In the genomic region with DNA sequence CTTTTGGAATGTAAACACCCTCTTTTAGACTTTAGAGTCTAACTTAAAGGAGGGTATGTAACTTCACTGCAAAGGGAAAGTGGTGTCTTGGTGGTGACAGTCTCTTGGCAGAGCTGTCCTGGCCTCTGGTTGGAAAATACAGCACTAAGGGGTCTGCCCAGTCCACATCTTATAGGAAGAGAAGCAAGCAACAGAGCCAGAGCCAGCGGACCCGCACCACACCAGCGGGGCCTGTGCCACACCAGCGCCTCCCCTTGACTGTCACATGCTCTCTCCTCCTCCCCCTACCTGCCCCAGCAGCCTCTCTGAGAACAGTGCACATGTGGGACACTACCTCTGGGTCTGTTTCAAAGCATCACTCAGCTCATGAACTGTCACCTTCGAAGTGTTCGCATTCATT, we compare ENCODE assay signal across 30 mouse cellular contexts. TPM values are rescaled to one million over a fixed set of nuclear protein-coding genes. Genes with fewer than 3 reads are reported as not detected.
DNase-seq lines count a peak whose midpoint lies in the region; ATAC-seq lines count a peak whose summit lies in the region.
"Had no signal": no experiment of that assay in that cellular context is flagged by ENCODE, and none has a peak within 500 bp of the region (broad histone marks: within the 10 kb centered on the region; RNA-seq: fewer than 3 reads in every experiment).

No protein-coding gene starts in this region.

- H3K4me3 ChIP-seq in heart, embryonic 12.5 days = no peak overlapping the region
- H3K4me3 ChIP-seq in midbrain, embryonic 11.5 days (ENCODE audit: low read depth, low read length) = no peak overlapping the region
- no peak overlapping the region for H3K4me3 ChIP-seq in midbrain, embryonic 14.5 days (replicated peaks; ENCODE audit: low read depth, low read length)
- no peak overlapping the region for H3K4me3 ChIP-seq in embryonic facial prominence, embryonic 14.5 days (ENCODE audit: low read depth, low read length)
- no peak overlapping the region for H3K4me3 ChIP-seq in forebrain, embryonic 14.5 days (ENCODE audit: low read depth, low read length)
- H3K4me3 ChIP-seq: embryonic facial prominence, embryonic 13.5 days; heart, adult 2 months; left cerebral cortex, adult 2 months; limb, embryonic 15.5 days; lung, embryonic 15.5 days had no signal

- WGBS in heart, embryonic 12.5 days = 72% methylated on average over 6 of the region's 6 CpGs
- WGBS in midbrain, embryonic 11.5 days = 74% methylated on average over 6 of the region's 6 CpGs
- WGBS in midbrain, embryonic 14.5 days = 61% methylated on average over 6 of the region's 6 CpGs
- WGBS in embryonic facial prominence, embryonic 14.5 days = 64% methylated on average over 6 of the region's 6 CpGs
- 47% methylated on average over 6 of the region's 6 CpGs for WGBS in forebrain, embryonic 14.5 days

- H3K9ac ChIP-seq in heart, embryonic 12.5 days = no peak overlapping the region
- no peak overlapping the region for H3K9ac ChIP-seq in midbrain, embryonic 11.5 days (ENCODE audit: low read length)
- H3K9ac ChIP-seq in midbrain, embryonic 14.5 days (replicated peaks; ENCODE audit: low read length) = no peak overlapping the region
- no peak overlapping the region for H3K9ac ChIP-seq in embryonic facial prominence, embryonic 14.5 days (ENCODE audit: low read depth, low read length)
- H3K9ac ChIP-seq in forebrain, embryonic 14.5 days (ENCODE audit: low read length) = no peak overlapping the region
- H3K9ac ChIP-seq: embryonic facial prominence, embryonic 13.5 days; limb, embryonic 15.5 days; liver, embryonic 14.5 days; lung, embryonic 15.5 days had no signal

- no peak overlapping the region for H3K27ac ChIP-seq in heart, embryonic 12.5 days (ENCODE audit: poor library complexity, severe bottlenecking)
- H3K27ac ChIP-seq in midbrain, embryonic 11.5 days (ENCODE audit: low read depth, low read length) = no peak overlapping the region
- no peak overlapping the region for H3K27ac ChIP-seq in midbrain, embryonic 14.5 days (replicated peaks; ENCODE audit: low read depth, low read length)
- H3K27ac ChIP-seq in embryonic facial prominence, embryonic 14.5 days (replicated peaks; ENCODE audit: low read depth, low read length) = no peak overlapping the region
- H3K27ac ChIP-seq in forebrain, embryonic 14.5 days (ENCODE audit: low read depth, low read length) = no peak overlapping the region
- H3K27ac ChIP-seq: heart, adult 2 months; kidney, postnatal 0 days; left cerebral cortex, adult 2 months; limb, embryonic 15.5 days; liver, embryonic 14.5 days; lung, embryonic 15.5 days had no signal

- H3K4me1 ChIP-seq in heart, embryonic 12.5 days (replicated peaks) = peaks cover 11% of the 10 kb centered on the region; the same call in 1 of the 2 replicates
- H3K4me1 ChIP-seq in midbrain, embryonic 11.5 days (ENCODE audit: control insufficient read depth, insufficient read depth, low read length) = peaks cover 5% of the 10 kb centered on the region
- peaks cover 9% of the 10 kb centered on the region; the same call in 1 of the 2 replicates for H3K4me1 ChIP-seq in midbrain, embryonic 14.5 days (ENCODE audit: control insufficient read depth, insufficient read depth, low read length)
- peaks cover 11% of the 10 kb centered on the region for H3K4me1 ChIP-seq in embryonic facial prominence, embryonic 14.5 days (ENCODE audit: control insufficient read depth, insufficient read depth, low read length)
- peaks cover 12% of the 10 kb centered on the region; the same call in 1 of the 2 replicates for H3K4me1 ChIP-seq in forebrain, embryonic 14.5 days (ENCODE audit: control insufficient read depth, insufficient read depth, low read length)

- H3K4me2 ChIP-seq in heart, embryonic 12.5 days = no peak overlapping the region
- no peak overlapping the region for H3K4me2 ChIP-seq in midbrain, embryonic 11.5 days
- H3K4me2 ChIP-seq in midbrain, embryonic 14.5 days (ENCODE audit: low read length) = no peak overlapping the region; the same call in 1 of the 2 replicates
- no peak overlapping the region for H3K4me2 ChIP-seq in embryonic facial prominence, embryonic 14.5 days (ENCODE audit: low read depth, low read length)
- no peak overlapping the region for H3K4me2 ChIP-seq in forebrain, embryonic 14.5 days (ENCODE audit: low read length)
- H3K4me2 ChIP-seq: limb, embryonic 15.5 days; lung, embryonic 15.5 days had no signal

- no peaks in the 10 kb centered on the region for H3K9me3 ChIP-seq in heart, embryonic 12.5 days (replicated peaks)
- no peaks in the 10 kb centered on the region for H3K9me3 ChIP-seq in midbrain, embryonic 11.5 days (ENCODE audit: control insufficient read depth, low read length)
- no peaks in the 10 kb centered on the region for H3K9me3 ChIP-seq in midbrain, embryonic 14.5 days (ENCODE audit: control insufficient read depth, low read length)
- H3K9me3 ChIP-seq in embryonic facial prominence, embryonic 14.5 days (ENCODE audit: control insufficient read depth, low read length) = no peaks in the 10 kb centered on the region
- no peaks in the 10 kb centered on the region for H3K9me3 ChIP-seq in forebrain, embryonic 14.5 days (replicated peaks; ENCODE audit: control insufficient read depth, low read length)
- H3K9me3 ChIP-seq: embryonic facial prominence, embryonic 13.5 days; G1E; limb, embryonic 15.5 days; lung, embryonic 15.5 days had no signal

- DNase-seq in heart, adult 18-20 months = no peak
- DNase-seq in midbrain, embryonic 11.5 days (ENCODE audit: low spot score, missing footprints) = peak; percentile 79
- DNase-seq in midbrain, embryonic 14.5 days = no peak
- DNase-seq in embryonic facial prominence, embryonic 14.5 days (ENCODE audit: low spot score) = no peak
- no peak for DNase-seq in forebrain, embryonic 14.5 days (ENCODE audit: low spot score)
- DNase-seq in left cerebral cortex, postnatal 14 days (ENCODE audit: low spot score in 2 of 2) = no peak
- DNase-seq: cerebellum, adult 11 months; gastrocnemius, postnatal 25 days; heart, adult 2 months; lung, postnatal 4 days; right cerebral cortex, adult 18-20 months; thymus, adult 18-20 months; thymus, postnatal 36 days had no signal

- intact Hi-C loops in left cerebral cortex, postnatal 14 days (cut with DNase I) = loop anchor here (10.0 kb wide), 1 partner anchor 1805 kb away; no protein-coding TSS in a partner anchor

- H3K27me3 ChIP-seq in heart, embryonic 12.5 days (replicated peaks) = peaks cover 20% of the 10 kb centered on the region
- peaks cover 19% of the 10 kb centered on the region; the same call in 1 of the 2 replicates for H3K27me3 ChIP-seq in midbrain, embryonic 11.5 days (ENCODE audit: control insufficient read depth, insufficient read depth, low read length)
- H3K27me3 ChIP-seq in midbrain, embryonic 14.5 days (ENCODE audit: control insufficient read depth, insufficient read depth, low read length) = peaks cover 26% of the 10 kb centered on the region
- no peaks in the 10 kb centered on the region for H3K27me3 ChIP-seq in embryonic facial prominence, embryonic 14.5 days (replicated peaks; ENCODE audit: control insufficient read depth, insufficient read depth, low read length)
- H3K27me3 ChIP-seq in forebrain, embryonic 14.5 days (replicated peaks; ENCODE audit: control insufficient read depth, insufficient read depth, low read length) = no peaks in the 10 kb centered on the region
- H3K27me3 ChIP-seq: lung, embryonic 15.5 days; Patski had no signal

- peak; percentile 39; the same call in 1 of the 2 replicates for ATAC-seq in heart, embryonic 12.5 days (ENCODE audit: insufficient number of reproducible peaks, low FRiP score)
- ATAC-seq in midbrain, embryonic 11.5 days (ENCODE audit: low FRiP score) = peak; percentile 42; the same call in 1 of the 2 replicates
- no peak for ATAC-seq in midbrain, embryonic 14.5 days (ENCODE audit: low FRiP score, low TSS enrichment)
- ATAC-seq in embryonic facial prominence, embryonic 14.5 days (ENCODE audit: low read depth) = 0 out of 2 replicates have a peak, but pooled peaks have one; percentile 5
- peak; percentile 58 for ATAC-seq in forebrain, embryonic 14.5 days
- no peak for ATAC-seq in inflammation-experienced regulatory T-cells, adult 6 months
- ATAC-seq: Patski had no signal

- no peaks in the 10 kb centered on the region for H3K36me3 ChIP-seq in heart, embryonic 12.5 days
- no peaks in the 10 kb centered on the region for H3K36me3 ChIP-seq in midbrain, embryonic 11.5 days (ENCODE audit: control insufficient read depth, insufficient read depth, low read length)
- no peaks in the 10 kb centered on the region for H3K36me3 ChIP-seq in midbrain, embryonic 14.5 days (ENCODE audit: control insufficient read depth, insufficient read depth, low read length)
- no peaks in the 10 kb centered on the region for H3K36me3 ChIP-seq in embryonic facial prominence, embryonic 14.5 days (ENCODE audit: control insufficient read depth, insufficient read depth, low read length)
- no peaks in the 10 kb centered on the region for H3K36me3 ChIP-seq in forebrain, embryonic 14.5 days (ENCODE audit: control insufficient read depth, insufficient read depth, low read length)
- H3K36me3 ChIP-seq: embryonic facial prominence, embryonic 13.5 days; G1E; limb, embryonic 15.5 days; lung, embryonic 15.5 days had no signal

RNA-seq across cellular contexts. Expression of a gene that starts 48.5 kb away (rescaled TPM):
- not detected in 2 replicates for polyA plus RNA-seq in heart, embryonic 12.5 days (2016; fragmentation: Nextera tagmentation; extraction: Ambion mirVana)
- total RNA-seq in heart, adult 18-20 months (2021) = not detected
- not detected in 2 replicates for polyA plus RNA-seq in midbrain, embryonic 11.5 days (2014; fragmentation: Nextera tagmentation; extraction: Ambion mirVana)
- polyA plus RNA-seq in midbrain, embryonic 14.5 days (2014; fragmentation: Nextera tagmentation; extraction: Ambion mirVana) = not detected in 2 replicates
- not detected in 2 replicates for polyA plus RNA-seq in embryonic facial prominence, embryonic 14.5 days (2014; fragmentation: Nextera tagmentation; extraction: Ambion mirVana)
- polyA plus RNA-seq in forebrain, embryonic 14.5 days (2014; fragmentation: Nextera tagmentation; extraction: Ambion mirVana) = not detected in 2 replicates
- total RNA-seq in left cerebral cortex, postnatal 14 days (2021) = not detected
- polyA plus RNA-seq in inflammation-experienced regulatory T-cells, adult 6 months (2017; shearing (Covaris generic)) = not detected
- total RNA-seq: adrenal gland, adult 2 months; gastrocnemius, postnatal 25 days; heart, adult 2 months; heart, postnatal 25 days; layer of hippocampus, postnatal 10 days; left cerebral cortex, adult 2 months; left cerebral cortex, postnatal 4 days; megakaryocyte-erythroid progenitor cell, adult 5-6 weeks had no signal
- polyA plus RNA-seq: adrenal gland, adult 2 months; embryonic facial prominence, embryonic 13.5 days; G1E; heart, adult 2 months; heart, embryonic 14.5 days; limb, embryonic 15.5 days; liver, embryonic 14.5 days; neural tube, embryonic 14.5 days; Patski had no signal

RNA-seq across cellular contexts. Expression of a gene that starts 57.4 kb away (rescaled TPM):
- polyA plus RNA-seq in heart, embryonic 12.5 days (2016; fragmentation: Nextera tagmentation; extraction: Ambion mirVana) = 2.7 and 2.8 TPM in 2 replicates
- total RNA-seq in heart, adult 18-20 months (2021) = 1 to 10 TPM; 2.2 to 2.9 TPM
- 0.48 and 0.53 TPM in 2 replicates for polyA plus RNA-seq in midbrain, embryonic 11.5 days (2014; fragmentation: Nextera tagmentation; extraction: Ambion mirVana)
- 5.0 and 6.7 TPM in 2 replicates for polyA plus RNA-seq in midbrain, embryonic 14.5 days (2014; fragmentation: Nextera tagmentation; extraction: Ambion mirVana)
- 3.9 and 4.1 TPM in 2 replicates for polyA plus RNA-seq in embryonic facial prominence, embryonic 14.5 days (2014; fragmentation: Nextera tagmentation; extraction: Ambion mirVana)
- 1.9 and 2.5 TPM in 2 replicates for polyA plus RNA-seq in forebrain, embryonic 14.5 days (2014; fragmentation: Nextera tagmentation; extraction: Ambion mirVana)
- 10 to 100 TPM; 23.7 to 31.2 TPM for total RNA-seq in left cerebral cortex, postnatal 14 days (2021)
- polyA plus RNA-seq in inflammation-experienced regulatory T-cells, adult 6 months (2017; shearing (Covaris generic)) = 10 to 100 TPM; 29.3 to 32.2 (median 30.3) TPM

Comparison
In these comparisons a context has a peak if more than half of its experiments do, and no peak if none do; other contexts are left out.
1. ATAC-seq: peak in heart, embryonic 12.5 days (single experiment), midbrain, embryonic 11.5 days (single experiment), embryonic facial prominence, embryonic 14.5 days (single experiment) and forebrain, embryonic 14.5 days (single experiment); none in midbrain, embryonic 14.5 days (single experiment) and inflammation-experienced regulatory T-cells, adult 6 months (single experiment).